Mouse (Mus musculus) forebrain, embryonic 13.5 days (tissue): ENCODE measurements around the gene Cd2. TPM values are rescaled to one million over a fixed set of nuclear protein-coding genes. Genes with fewer than 3 reads are reported as not detected.

ENCODE experiments used
- ATAC-seq: fragments of 200-750 bp; cut with Nextera tagmentation; 2 replicates; pipeline ENCODE4 v1.8.0; 2017
- H3K27ac ChIP-seq: fragments of 300-500 bp; sonication (generic); 2 replicates; pipeline ENCODE4 v1.5.1; 2015; ENCODE audit warnings: inconsistent platforms, mild to moderate bottlenecking, moderate library complexity
- H3K27me3 ChIP-seq: fragments of 300-500 bp; sonication (generic); 2 replicates; pipeline ENCODE4 v1.6.1; 2015; ENCODE audit warnings: mild to moderate bottlenecking, inconsistent platforms
- H3K36me3 ChIP-seq: fragments of 300-500 bp; sonication (generic); 2 replicates; pipeline ENCODE4 v1.6.1; 2015; ENCODE audit warnings: mild to moderate bottlenecking, inconsistent platforms; ENCODE audit not compliant: poor library complexity, severe bottlenecking
- H3K4me1 ChIP-seq: fragments of 300-500 bp; sonication (generic); 2 replicates; pipeline ENCODE4 v1.6.1; 2015; ENCODE audit warnings: inconsistent platforms
- H3K4me2 ChIP-seq: fragments of 300-500 bp; sonication (generic); 2 replicates; pipeline ENCODE4 v1.6.1; 2015; ENCODE audit warnings: inconsistent platforms, mild to moderate bottlenecking, moderate library complexity
- H3K4me3 ChIP-seq: fragments of 300-500 bp; sonication (generic); 2 replicates; pipeline ENCODE4 v1.5.1; 2015; ENCODE audit warnings: mild to moderate bottlenecking, inconsistent platforms
- H3K9ac ChIP-seq: fragments of 300-500 bp; sonication (generic); 2 replicates; pipeline ENCODE4 v1.6.1; 2015; ENCODE audit warnings: mild to moderate bottlenecking, inconsistent platforms
- H3K9me3 ChIP-seq: fragments of 300-500 bp; sonication (generic); replicated peaks from 2 replicates; pipeline ENCODE4 v1.6.1; 2016; ENCODE audit warnings: inconsistent platforms
- WGBS: fragments of 180-500 bp; shearing (Covaris S2); methylation state at CpG from one replicate; pipeline ENCODE4 v1.1.7; 2015; 5-methylcytosine and 5-hydroxymethylcytosine counted together
- polyA plus RNA-seq: library from polyadenylated mRNA; unstranded; fragments of >200 nt; fragmentation: Nextera tagmentation; extraction: Ambion mirVana; gene quantifications from 2 replicates; pipeline ENCODE4 v1.2.1, GENCODE M21; 2015

The Cd2 gene
- polyA plus RNA-seq, 1 experiment from 2014 or later: not detected

- Histone ChIP-seq H3K4me1 (peaks cover 21% of the 10 kb centered on the region), H3K9ac (no peak overlapping the region), H3K27ac (no peak overlapping the region), H3K27me3 (no peaks in the 10 kb centered on the region), H3K9me3 (no peaks in the 10 kb centered on the region), H3K4me3 (no peak overlapping the region), H3K36me3 (no peaks in the 10 kb centered on the region), H3K4me2 (no peak overlapping the region)
- no peak for ATAC-seq
- WGBS: 70% methylated on average over 15 of the region's 15 CpGs
Measured at GRCm38 (mm10) chr3:101236261-101236660, 51.5 kb downstream of the Cd2 start.

GRCm38 (mm10) chr3:101235321-101235720 lies 52.4 kb downstream of the Cd2 start:
- Histone ChIP-seq H3K4me1 (peaks cover 21% of the 10 kb centered on the region), H3K27ac (no peak overlapping the region), H3K36me3 (no peaks in the 10 kb centered on the region), H3K9ac (no peak overlapping the region), H3K4me3 (no peak overlapping the region), H3K9me3 (no peaks in the 10 kb centered on the region), H3K4me2 (no peak overlapping the region), H3K27me3 (no peaks in the 10 kb centered on the region)
- 90% methylated on average over 5 of the region's 5 CpGs for WGBS
- no peak for ATAC-seq

GRCm38 (mm10) chr3:101233424-101233823 lies 54.3 kb downstream of the Cd2 start:
- no peak overlapping the region for H3K4me2 ChIP-seq
- H3K4me1 ChIP-seq: peaks cover 21% of the 10 kb centered on the region
- no peaks in the 10 kb centered on the region for H3K9me3 ChIP-seq
- no peak for ATAC-seq
- no peak overlapping the region for H3K4me3 ChIP-seq
- no peaks in the 10 kb centered on the region for H3K27me3 ChIP-seq
- WGBS: 96% methylated on average over 5 of the region's 5 CpGs
- H3K27ac ChIP-seq: no peak overlapping the region
- no peaks in the 10 kb centered on the region for H3K36me3 ChIP-seq
- H3K9ac ChIP-seq: no peak overlapping the region

- no peak overlapping the region for H3K9ac ChIP-seq
- no peaks in the 10 kb centered on the region for H3K27me3 ChIP-seq
- no peaks in the 10 kb centered on the region for H3K9me3 ChIP-seq
- ATAC-seq: no peak
- no peak overlapping the region for H3K27ac ChIP-seq
- H3K4me3 ChIP-seq: no peak overlapping the region
- 39% methylated on average over 8 of the region's 8 CpGs for WGBS
- H3K4me2 ChIP-seq: no peak overlapping the region
- no peaks in the 10 kb centered on the region for H3K36me3 ChIP-seq
- H3K4me1 ChIP-seq: peaks cover 18% of the 10 kb centered on the region
Measured at GRCm38 (mm10) chr3:101232570-101232969, 55.2 kb downstream of the Cd2 start.

DNA sequence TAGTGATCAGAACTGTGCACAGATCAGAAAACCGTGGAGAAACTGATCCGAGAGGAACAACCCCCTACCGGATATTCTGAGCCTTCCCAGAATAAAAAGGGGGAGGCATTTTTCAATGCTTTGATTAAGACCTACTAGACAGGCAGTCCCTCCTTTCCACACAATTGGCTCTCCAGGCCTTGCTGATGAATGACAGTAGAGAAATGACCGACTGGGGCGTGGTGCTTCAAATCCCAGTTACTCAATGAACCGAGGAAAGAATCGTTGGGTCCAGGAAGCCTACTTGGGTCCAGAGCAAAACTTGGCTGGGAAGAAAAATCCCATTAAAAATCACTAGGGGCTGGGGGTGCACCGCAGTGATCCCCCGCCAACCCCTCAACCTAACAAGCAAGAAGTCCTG lies 57.5 kb downstream of the Cd2 start:
- Histone ChIP-seq H3K36me3 (no peaks in the 10 kb centered on the region), H3K9ac (no peak overlapping the region), H3K4me1 (peaks cover 5% of the 10 kb centered on the region; the same call in 1 of the 2 replicates), H3K27me3 (no peaks in the 10 kb centered on the region), H3K4me3 (no peak overlapping the region), H3K9me3 (no peaks in the 10 kb centered on the region), H3K4me2 (no peak overlapping the region), H3K27ac (no peak overlapping the region)
- ATAC-seq: no peak
- WGBS: 57% methylated on average over 9 of the region's 9 CpGs

DNA sequence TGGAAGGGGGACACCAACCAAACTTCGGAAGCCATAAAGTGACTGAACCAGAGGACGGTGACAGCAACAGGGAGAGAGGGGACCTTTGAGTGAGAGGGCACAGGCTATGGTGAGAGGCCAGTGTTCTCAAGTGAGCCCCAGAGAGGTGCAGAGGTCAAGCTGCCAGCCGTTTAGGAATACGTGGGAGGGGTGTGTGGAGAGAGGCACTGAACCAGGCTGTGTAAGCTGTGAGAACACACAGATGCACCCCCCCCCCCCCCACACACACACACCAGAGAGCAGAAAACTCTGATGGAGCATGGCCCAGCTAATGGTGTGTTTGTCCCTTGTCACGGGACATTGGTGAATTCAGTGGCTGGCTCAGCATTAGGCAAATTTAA lies 58.2 kb downstream of the Cd2 start:
- Histone ChIP-seq H3K4me1 (peaks cover 5% of the 10 kb centered on the region; the same call in 1 of the 2 replicates), H3K9me3 (no peaks in the 10 kb centered on the region), H3K9ac (no peak overlapping the region), H3K27me3 (no peaks in the 10 kb centered on the region), H3K4me2 (no peak overlapping the region), H3K36me3 (no peaks in the 10 kb centered on the region), H3K4me3 (no peak overlapping the region), H3K27ac (no peak overlapping the region)
- WGBS: 63% methylated on average over 5 of the region's 5 CpGs
- ATAC-seq: no peak

DNA sequence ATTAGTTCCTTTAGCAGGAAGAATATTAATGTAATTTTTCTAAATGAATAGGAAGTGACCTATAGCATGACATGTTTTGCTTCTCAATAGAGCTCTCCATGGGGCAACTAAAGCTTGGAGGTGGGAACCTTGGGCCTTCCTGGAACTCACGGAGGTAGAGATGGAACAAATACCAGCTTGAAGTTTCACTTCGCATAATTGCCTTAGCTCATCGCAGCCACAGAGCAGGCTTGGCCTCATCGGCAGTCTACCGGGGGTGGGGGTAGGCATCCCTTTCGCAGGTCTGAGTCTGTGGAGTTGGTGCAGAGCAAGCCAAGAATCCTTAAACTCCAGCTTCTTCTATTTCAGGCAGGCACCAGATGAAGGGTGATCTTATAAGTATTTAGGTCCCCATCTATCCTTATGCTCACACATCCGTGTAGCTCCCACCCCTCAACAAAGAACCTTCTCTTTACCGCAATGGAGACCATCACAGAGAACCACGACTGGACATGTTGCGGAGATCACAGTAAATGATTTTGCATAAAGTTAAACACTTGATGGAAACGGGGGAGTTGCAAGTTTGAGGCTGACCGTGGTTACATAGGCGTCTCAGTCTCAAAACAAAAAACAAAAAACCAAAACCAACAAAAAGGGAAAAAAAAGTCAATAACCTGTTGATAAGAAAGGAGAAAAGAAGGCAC lies 58.7 kb downstream of the Cd2 start:
- no peak for ATAC-seq
- WGBS: 86% methylated on average over 13 of the region's 13 CpGs
- H3K27ac ChIP-seq: no peak overlapping the region

DNA sequence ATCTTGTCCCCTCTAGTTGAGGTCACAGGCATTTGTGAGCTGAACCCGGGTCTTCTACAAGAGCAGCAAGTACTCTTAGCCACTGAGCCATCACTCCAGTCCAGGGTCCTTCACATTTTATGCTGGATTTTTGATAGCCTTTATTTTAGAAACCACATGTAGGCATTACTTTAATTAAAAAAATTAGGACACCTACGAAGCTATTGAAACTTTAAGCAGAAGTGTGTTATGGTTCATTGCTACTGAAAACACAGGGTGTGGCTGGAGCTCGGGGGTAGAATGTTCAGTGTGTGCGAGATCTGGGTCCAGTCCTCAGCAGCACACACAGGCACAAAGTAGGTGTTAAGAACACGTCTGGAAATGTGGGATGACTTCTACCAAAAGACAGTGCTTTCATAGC lies 59.7 kb downstream of the Cd2 start:
- WGBS: 76% methylated on average over 5 of the region's 5 CpGs
- Histone ChIP-seq H3K4me2 (no peak overlapping the region), H3K27me3 (no peaks in the 10 kb centered on the region), H3K27ac (no peak overlapping the region), H3K9ac (no peak overlapping the region), H3K4me1 (peaks cover 5% of the 10 kb centered on the region; the same call in 1 of the 2 replicates), H3K4me3 (no peak overlapping the region), H3K36me3 (no peaks in the 10 kb centered on the region), H3K9me3 (no peaks in the 10 kb centered on the region)
- no peak for ATAC-seq

More for the DNA sequence above, 58.7 kb downstream of the Cd2 start:
- H3K4me2 ChIP-seq: no peak overlapping the region
- no peaks in the 10 kb centered on the region for H3K9me3 ChIP-seq
- H3K27me3 ChIP-seq: no peaks in the 10 kb centered on the region
- no peak overlapping the region for H3K4me3 ChIP-seq
- peaks cover 5% of the 10 kb centered on the region; the same call in 1 of the 2 replicates for H3K4me1 ChIP-seq
- H3K9ac ChIP-seq: no peak overlapping the region
- no peaks in the 10 kb centered on the region for H3K36me3 ChIP-seq

Other genes with a start within 250 kb of the Cd2 start
- gene Ptgfrn, start 177.7 kb downstream of the Cd2 start, polyA plus RNA-seq: 4.0 and 4.5 TPM in 2 replicates
- 39.7 and 42.2 TPM in 2 replicates for gene Igsf3, start 89.1 kb upstream of the Cd2 start, polyA plus RNA-seq